Mouse (Mus musculus): Measurements from ENCODE around the gene Cryaa.

DNA sequence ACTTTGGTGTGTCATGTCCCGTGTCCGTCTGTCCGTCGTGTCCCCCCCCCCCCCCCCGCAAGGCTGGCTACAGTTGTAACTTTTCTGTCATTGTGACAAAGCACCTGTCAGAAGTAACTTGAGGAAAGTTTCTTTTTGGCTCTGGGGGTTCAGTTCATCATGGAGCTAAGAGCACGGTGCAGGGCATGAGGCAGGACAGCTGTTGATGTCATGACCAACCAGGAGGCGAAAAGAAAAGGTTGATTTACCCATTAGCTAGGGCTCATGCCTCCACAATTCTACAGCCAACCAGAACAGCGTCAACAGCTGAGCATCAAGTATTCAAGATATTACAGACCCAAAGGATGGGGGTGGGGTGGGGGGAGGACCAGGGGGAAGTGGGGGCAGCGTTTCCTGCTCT, 9.3 kb upstream of the Cryaa start:
- TF ChIP-seq CTCF (IDR thresholded peaks at IDR 0.05; ENCODE audit: borderline replicate concordance, insufficient read depth, low read length): no peak
- TF ChIP-seq POLR2A (IDR thresholded peaks at IDR 0.05; ENCODE audit: low read depth, low read length): no peak
